Mouse (Mus musculus) lung, adult 2 months (tissue): ENCODE results near the gene Pam16.
A peak's percentile ranks its signal among the peaks of the same experiment; 100 is the strongest.

ENCODE experiments used
- CTCF ChIP-seq: fragments of 200-500 bp; IDR thresholded peaks from 2 replicates; pipeline ENCODE4 v1.5.1; 2011; ENCODE audit warnings: mild to moderate bottlenecking, low read length, control low read depth; ENCODE audit not compliant: insufficient read depth
- POLR2A ChIP-seq: fragments of 200-500 bp; IDR thresholded peaks from 2 replicates; pipeline ENCODE4 v1.6.1; 2011; ENCODE audit warnings: low read depth, mild to moderate bottlenecking, control low read depth, low read length, borderline replicate concordance; ENCODE audit errors: extremely low read depth

GRCm38 (mm10) chr16:4640267-4641005 lies 15.6 kb upstream of the Pam16 start:
- TF ChIP-seq POLR2A (0 out of 2 replicates have a peak, but pooled peaks have one; percentile 11), CTCF (no peak)
